Mouse (Mus musculus): ENCODE data around the gene Ankib1.
"Not testable (repeated sequence)": the region's sequence is repeated elsewhere in the genome, so short reads cannot be mapped to it uniquely, and the experiment has no call there.

Gene Ankib1

DNA sequence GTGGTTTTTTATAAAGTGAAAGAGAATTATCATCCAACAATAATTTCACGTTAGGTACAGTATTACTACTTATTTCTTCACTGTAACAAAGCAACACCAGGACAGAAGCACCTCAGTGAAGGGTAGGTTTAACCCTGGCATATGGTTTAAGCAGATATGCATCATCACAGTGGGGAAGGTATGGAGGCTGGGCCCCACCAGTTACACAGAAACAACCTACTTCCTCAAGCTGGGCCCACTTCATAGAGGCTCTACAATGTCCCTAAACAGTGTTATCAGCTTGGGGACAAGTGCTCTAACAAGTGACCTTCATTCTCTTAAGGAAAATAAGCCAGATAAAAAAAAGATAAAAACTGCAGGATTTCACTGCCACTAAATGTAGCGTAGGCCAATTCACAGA, 79.9 kb downstream of the Ankib1 start:
- DNase-seq = no peak

DNA sequence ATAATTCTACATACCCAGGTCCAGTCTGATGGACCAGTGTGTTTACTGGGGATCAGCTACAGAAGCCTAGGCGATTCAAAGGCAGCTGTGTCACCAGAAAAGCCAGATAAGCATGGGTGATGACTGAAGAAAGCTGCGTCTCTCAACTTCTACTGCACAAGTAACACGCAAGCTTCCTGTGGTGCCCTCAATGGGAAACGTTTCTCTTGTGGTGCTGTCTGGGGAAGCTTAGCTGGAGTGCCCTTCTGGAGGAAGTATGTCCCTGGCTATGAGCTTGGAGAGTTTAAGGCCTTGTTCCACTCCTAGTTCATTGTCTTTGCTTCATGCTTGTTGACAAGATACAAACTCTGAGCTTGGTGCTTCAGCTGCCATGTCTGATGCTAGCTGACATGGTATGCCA, 83.4 kb downstream of the Ankib1 start:
- DNase-seq = no peak

GRCm38 (mm10) chr5:3715800-3716199, 86.9 kb downstream of the Ankib1 start:
- no peak for DNase-seq

GRCm38 (mm10) chr5:3702180-3702579, 100.5 kb downstream of the Ankib1 start:
- no peak for DNase-seq

DNA sequence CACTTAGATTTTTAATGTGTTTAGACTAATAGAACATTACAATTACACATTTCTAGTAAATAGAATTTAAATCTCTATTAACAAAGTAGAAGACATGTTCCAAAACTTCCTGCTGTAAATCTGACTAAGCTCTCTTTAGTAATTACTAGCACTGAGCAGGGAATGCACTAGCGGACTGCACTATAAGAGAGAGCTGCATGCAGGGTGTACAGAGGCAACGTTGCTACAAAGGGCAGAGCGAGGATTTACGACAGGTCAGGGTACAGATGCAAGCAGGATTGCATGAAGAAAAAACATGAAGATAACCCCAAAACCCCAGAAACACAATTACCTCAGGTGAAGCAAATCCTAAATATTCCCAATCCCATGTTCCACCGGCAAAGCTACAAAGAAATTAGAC, 102.7 kb downstream of the Ankib1 start:
- no peak for DNase-seq

DNA sequence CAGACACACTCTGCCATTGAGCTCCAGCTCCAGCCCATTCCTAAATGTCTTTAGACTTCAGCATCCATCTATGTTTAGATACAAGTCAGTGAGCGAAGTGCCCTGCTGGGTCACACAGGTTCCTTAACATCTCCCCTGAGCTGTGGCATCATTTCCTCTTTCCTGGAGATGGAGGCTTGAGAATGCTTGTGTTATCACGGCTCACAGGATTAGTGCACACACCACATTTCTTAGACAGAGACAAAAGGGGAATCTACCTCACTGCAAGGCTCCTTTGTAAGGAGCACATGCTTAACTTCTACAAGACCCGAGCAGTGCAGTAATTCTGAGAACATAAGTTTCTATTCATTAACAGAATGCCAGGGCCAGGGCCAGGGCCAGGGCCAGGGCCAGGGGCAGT, 106.7 kb downstream of the Ankib1 start:
- DNase-seq = no peak

GRCm38 (mm10) chr5:3695191-3695590, 107.5 kb downstream of the Ankib1 start:
- no peak for DNase-seq

- no peak for DNase-seq
These were observed 109.8 kb downstream of the Ankib1 start for GRCm38 (mm10) chr5:3692956-3693355.

- DNase-seq = no peak
These were observed 111.4 kb downstream of the Ankib1 start for GRCm38 (mm10) chr5:3691283-3691682.

DNA sequence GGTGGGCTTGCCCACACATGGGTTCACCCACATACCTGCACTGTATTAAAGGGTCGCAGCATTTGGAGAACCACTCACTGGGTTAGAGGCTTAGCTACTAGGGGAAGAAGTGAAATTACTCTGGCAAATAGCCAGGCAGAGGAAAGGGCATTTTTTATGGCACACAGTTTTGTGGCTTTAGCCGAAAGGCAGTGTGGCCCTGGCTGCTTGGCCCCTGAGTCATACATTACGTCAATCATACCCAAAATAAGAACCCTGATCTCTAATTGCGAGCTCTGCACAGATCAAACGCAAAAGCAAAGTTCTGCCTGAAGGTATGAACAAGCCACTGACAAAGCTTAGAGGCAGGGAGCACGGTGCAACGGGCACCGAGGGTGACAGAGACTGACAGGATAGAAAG, 114.4 kb downstream of the Ankib1 start:
- no peak for DNase-seq

DNA sequence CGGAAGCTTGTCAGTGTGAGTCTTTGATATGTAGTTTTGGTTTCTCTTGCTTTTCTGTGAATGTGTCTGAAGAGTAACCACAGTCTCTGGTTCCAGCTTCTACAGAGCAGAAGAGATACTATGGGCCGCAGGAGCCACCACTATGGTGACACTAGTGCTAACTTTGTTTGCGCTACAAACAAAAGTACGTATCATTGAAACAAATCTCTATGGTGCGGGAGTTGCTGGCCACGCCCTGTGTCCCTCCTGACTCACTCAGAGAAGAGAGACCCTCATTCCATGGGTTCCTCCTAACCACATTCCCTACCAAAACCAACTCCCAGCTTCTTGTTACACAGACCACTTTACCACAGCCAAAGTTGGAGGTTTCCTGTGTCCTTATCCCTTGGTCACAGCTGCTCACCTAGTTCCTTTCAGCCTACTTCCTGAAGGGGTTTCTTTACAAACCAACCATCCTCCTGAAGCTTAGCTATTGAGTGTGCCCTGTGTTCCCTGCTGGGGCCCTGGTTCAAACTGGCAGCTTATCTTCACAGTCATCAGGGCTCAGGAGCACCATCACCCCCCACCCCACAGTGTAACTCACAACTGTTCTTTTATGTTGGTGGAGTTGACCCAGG, 132.7 kb downstream of the Ankib1 start:
- peak; percentile 19 for DNase-seq

DNA sequence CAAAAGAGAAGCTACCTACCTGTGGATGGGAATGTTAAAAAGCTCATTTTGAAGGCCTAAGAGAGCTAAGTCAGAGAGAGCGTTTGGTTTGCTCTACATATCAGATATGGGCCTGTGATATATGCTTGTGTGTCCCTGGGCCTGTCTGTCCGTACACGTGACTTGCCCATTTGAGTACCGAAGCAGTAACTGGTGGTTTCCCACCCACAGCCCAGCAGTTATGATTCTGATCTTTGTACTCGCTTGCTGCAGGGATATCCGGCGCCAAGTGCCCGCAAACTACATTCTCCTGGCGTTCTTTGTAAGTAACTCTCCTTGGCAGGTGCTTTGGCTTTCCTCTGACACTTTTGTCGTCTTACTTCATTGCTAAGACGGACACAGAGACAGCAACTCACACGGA, 136.1 kb downstream of the Ankib1 start:
- DNase-seq = peak; percentile 49

DNA sequence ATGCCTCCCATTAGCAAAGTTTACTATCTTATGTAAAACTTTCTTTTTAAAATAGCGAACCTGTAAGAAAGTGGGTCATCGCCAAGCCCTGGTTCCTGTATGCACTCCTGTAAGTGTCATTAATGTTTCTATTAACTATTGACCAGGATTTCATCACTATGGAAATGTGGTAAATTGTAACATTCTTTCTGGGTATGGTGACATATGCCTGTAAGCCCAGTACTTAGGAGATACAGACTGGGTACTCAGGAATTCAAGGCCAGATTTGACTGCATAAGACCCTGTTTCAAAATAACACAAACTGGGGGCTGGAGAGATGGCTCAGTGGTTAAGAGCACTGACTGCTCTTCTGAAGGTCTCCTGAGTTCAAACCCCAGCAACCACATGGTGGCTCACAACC, 137.5 kb downstream of the Ankib1 start:
- DNase-seq = no peak

DNA sequence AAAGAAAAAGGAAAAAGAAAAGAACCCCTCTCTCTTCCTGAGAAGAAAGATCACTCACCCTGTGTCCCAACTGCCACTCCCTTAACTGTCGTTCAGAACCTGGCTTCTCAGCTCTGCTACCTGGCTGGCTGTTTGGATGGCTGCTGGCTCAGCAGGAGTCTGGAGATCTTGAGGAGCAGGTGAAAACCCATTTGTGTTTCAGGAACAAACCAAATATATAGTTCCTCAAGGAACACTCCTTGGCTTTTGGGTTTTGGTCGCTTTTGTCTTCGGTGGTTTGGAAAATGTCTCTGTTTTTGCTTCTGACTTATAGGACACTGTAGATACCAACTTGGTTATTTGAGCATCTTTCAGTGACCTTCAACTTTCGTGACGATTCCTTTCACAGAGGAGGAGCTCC, 145.6 kb downstream of the Ankib1 start, which contains the start of gene Gatad1:
Gatad1 (minus strand) TSS at position 101 of the 400 bp plus-strand sequence.
- no peak for DNase-seq

- no peak for DNase-seq
These were observed 148.9 kb downstream of the Ankib1 start for GRCm38 (mm10) chr5:3653801-3654200.

DNA sequence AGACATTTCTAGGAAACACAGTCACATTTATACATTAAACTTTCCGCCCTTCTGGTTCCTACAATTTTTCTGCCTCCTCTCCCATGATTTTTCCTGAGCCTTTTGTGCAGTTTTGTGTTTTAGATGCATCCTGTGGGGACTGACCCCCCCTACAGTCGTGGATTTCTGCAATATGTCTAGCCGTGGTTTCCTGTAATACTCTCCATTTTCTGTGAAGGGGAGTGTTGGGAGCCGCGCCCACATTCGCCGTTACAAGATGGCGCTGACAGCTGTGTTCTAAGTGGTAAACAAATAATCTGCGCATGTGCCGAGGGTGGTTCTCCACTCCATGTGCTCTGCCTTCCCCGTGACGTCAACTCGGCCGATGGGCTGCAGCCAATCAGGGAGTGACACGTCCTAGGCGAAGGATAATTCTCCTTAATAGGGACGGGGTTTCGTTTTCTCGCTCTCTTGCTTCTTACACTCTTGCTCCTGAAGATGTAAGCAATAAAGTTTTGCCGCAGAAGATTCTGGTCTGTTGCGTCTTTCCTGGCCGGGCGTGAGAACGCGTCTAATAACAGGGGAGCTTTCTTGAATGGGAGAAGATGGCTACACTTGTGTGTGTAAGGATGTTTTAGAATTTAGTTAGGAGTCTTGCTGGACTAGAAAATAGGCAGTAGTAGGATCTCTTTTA, 149.7 kb downstream of the Ankib1 start:
- not testable (repeated sequence) for DNase-seq

DNA sequence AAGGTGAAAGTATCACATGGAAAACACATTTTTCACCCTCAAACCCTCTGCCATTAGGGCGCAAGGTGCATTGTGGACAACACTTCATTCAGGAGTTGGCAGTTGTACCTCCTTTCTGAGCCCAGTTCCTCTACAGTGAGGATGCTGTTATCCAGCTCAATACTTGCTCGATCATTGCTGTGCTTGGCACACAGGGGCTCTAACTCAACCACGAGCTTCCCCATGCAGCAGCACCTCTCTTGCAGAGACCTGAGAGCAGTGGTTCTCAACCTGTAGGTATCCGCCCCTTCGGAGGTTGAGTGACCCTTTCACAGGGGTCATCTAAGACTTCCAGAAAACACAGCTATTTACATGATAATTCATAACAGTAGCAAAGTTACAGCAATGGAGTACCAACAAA, 151.1 kb downstream of the Ankib1 start:
- no peak for DNase-seq

DNA sequence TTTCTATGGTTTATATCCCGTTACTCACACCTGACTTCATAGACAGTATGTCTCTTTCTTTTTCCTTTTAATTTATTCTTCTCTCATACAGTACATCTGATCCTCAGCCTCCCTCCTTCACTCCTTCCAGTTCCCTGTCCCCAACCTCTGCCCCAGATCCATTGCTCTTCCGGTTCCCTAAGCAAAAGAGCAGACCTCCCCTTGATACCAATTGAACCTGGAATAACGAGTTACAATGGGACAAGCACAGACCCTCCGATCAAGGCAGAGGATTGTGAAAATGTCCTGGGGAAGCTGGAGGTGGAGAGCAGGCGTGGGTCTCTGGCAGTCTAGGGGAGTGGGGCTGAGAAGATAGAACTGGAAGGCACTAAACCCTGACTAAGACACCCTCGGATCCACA, 151.8 kb downstream of the Ankib1 start, which contains the start of gene Tmbim7:
Tmbim7 (plus strand) TSS at position 301 of the 400 bp plus-strand sequence.
- DNase-seq = no peak

DNA sequence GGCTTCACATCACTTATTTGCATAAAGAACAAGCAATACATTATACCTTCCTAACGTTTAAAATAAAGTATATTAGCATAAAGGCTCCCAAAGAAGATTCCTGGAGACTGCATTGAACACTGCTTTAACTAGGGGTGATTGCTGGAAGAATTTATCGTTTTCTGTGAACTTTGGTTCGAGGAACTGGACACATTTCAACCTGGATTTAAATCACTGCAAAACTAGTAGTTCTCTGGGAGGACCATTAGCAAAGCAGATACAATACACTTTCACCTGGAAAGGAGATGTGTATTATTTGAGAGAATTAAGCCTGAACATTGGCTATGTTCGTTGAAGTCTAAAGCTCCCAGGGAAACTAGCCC, 153.9 kb downstream of the Ankib1 start:
- no peak for DNase-seq

GRCm38 (mm10) chr5:3648206-3648848, 154.4 kb downstream of the Ankib1 start:
- no peak for DNase-seq

GRCm38 (mm10) chr5:3647708-3648121, 155.0 kb downstream of the Ankib1 start:
- DNase-seq = peak; percentile 94

DNA sequence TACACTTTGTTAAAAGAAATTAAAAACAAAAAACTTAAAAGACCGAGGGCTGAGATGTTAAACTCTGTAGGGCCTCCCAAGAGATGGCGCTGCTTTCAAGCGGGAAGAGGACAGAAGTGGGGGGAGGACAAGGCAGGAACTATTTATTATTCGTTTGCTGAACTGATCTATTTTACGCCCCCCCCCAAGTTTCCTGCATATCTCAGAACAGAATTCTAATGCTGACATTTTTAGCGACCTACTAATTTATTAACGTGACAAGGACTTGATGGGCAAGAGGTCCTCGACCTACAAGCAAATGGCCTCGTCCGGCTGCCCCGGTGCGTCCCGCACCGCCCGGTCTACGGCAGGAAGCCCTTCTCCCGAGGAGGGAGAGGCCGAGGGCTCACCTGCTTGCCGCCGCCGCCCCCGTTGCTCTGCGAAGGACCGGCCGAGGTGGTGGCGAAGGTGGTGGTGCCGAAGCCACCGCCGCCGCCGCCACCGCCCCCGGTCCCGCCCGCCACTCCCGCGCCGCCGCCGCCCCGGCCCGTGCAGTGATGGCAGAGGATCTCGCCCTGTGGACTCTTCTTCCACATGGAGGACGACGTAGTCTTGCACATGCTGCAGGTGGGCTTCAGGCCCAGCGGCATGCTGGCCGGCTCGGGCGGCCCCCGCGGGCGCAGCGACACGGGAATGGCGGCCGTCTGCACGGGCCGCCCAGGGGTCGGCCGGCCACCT, 155.6 kb downstream of the Ankib1 start:
- DNase-seq = peak; percentile 72

GRCm38 (mm10) chr5:3646539-3646938, 156.2 kb downstream of the Ankib1 start:
- no peak for DNase-seq

- DNase-seq = no peak
These were observed 157.4 kb downstream of the Ankib1 start for GRCm38 (mm10) chr5:3645326-3645725.

Data from thymus, postnatal 14 days (tissue).